Mouse (Mus musculus): ENCODE data around the gene Prss33. TPM values are rescaled to one million over a fixed set of nuclear protein-coding genes. Genes with fewer than 3 reads are reported as not detected.
A peak's percentile ranks its signal among the peaks of the same experiment; 100 is the strongest.

Prss33 gene
- total and polyA plus RNA-seq, 3 experiments = not detected

DNA sequence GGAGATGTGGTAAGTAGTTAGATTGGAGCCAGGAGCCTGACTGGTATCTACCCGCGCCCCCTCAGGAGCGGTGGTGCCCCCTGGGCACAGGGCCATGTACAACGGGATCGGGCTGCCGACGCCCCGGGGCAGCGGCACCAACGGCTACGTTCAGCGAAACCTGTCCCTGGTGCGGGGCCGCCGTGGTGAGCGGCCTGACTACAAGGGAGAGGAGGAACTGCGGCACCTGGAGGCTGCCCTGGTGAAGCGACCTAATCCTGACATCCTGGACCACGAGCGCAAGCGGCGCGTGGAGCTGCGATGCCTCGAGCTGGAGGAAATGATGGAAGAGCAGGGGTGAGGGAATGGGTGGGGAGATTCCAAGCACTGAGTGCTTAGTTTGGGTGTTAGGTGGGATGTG, 29.0 kb downstream of the Prss33 start:
- Histone ChIP-seq H3K27me3 (replicated peaks) (no peaks in the 10 kb centered on the region), H3K27ac (ENCODE audit: insufficient read depth, low read depth) (peak overlapping the region; percentile 6; the same call in 1 of the 2 replicates), H3K79me2 (replicated peaks; ENCODE audit: control insufficient read depth, extremely low read depth, insufficient read depth, poor library complexity, severe bottlenecking) (peaks cover 82% of the 10 kb centered on the region), H3K4me1 (ENCODE audit: control insufficient read depth in 1 of 2, insufficient read depth in 2 of 2) (peaks cover 0 to 15% of the 10 kb centered on the region in 2 experiments; a peak in 2 of 4 replicates), H3K36me3 (replicated peaks in 1 of 2; ENCODE audit: control insufficient read depth in 1 of 2, insufficient read depth in 1 of 2, low read length in 1 of 2) (peaks cover 36 to 55% of the 10 kb centered on the region in 2 experiments), H3K4me2 (ENCODE audit: insufficient read depth, low read depth, poor library complexity, severe bottlenecking) (peak overlapping the region; percentile 87), H3K9ac (ENCODE audit: insufficient read depth, low read depth) (peak overlapping the region; percentile 88), H3K9me3 (replicated peaks; ENCODE audit: low read length) (no peaks in the 10 kb centered on the region), H3K4me3 (replicated peaks in 1 of 3; ENCODE audit: low read depth in 2 of 3, low read length in 2 of 3, poor library complexity in 1 of 3) (peak overlapping the region; percentile 84 to 95 (median 85))
- TF ChIP-seq MAX (IDR thresholded peaks at IDR 0.05; ENCODE audit: low read length) (peak; percentile 40; the same call in 1 of the 2 replicates), EP300 (IDR thresholded peaks at IDR 0.05; ENCODE audit: low read length) (no peak), USF1 (IDR thresholded peaks at IDR 0.05; ENCODE audit: low read depth, low read length) (no peak), ZKSCAN1 (IDR thresholded peaks at IDR 0.05; ENCODE audit: borderline replicate concordance, low read depth, low read length) (no peak), CTCF (conservative IDR thresholded peaks at IDR 0.05 in 1 of 2, IDR thresholded peaks at IDR 0.05 in 1 of 2; ENCODE audit: low read depth in 2 of 2, low read length in 2 of 2) (peak in 1 of 2 experiments; percentile 66; a peak in 2 of 4 replicates), MEF2A (IDR thresholded peaks at IDR 0.05; ENCODE audit: borderline replicate concordance, low read depth, low read length) (no peak), ZC3H11A (IDR thresholded peaks at IDR 0.05; ENCODE audit: low read depth, low read length) (no peak), MXI1 (IDR thresholded peaks at IDR 0.05; ENCODE audit: low read depth, low read length) (peak; percentile 41; the same call in 1 of the 2 replicates), POLR2A (IDR thresholded peaks at IDR 0.05; ENCODE audit: low read depth, low read length) (0 out of 2 replicates have a peak, but pooled peaks have one; percentile 19), BHLHE40 (IDR thresholded peaks at IDR 0.05; ENCODE audit: low read depth, low read length) (no peak), UBTF (IDR thresholded peaks at IDR 0.05; ENCODE audit: low read depth, low read length) (peak; percentile 88), ELF1 (IDR thresholded peaks at IDR 0.05; ENCODE audit: low read depth, low read length) (no peak), RAD21 (IDR thresholded peaks at IDR 0.05; ENCODE audit: low read depth, low read length) (peak; percentile 29), MYC (IDR thresholded peaks at IDR 0.05; ENCODE audit: low read depth, low read length) (no peak), E2F4 (IDR thresholded peaks at IDR 0.05; ENCODE audit: insufficient replicate concordance, low read depth, low read length) (no peak), SMC3 (IDR thresholded peaks at IDR 0.05; ENCODE audit: low read depth, low read length) (peak; percentile 52), USF2 (conservative IDR thresholded peaks at IDR 0.05; ENCODE audit: low read depth, low read length) (no peak), TCF12 (IDR thresholded peaks at IDR 0.05; ENCODE audit: low read depth, low read length) (no peak), GABPA (IDR thresholded peaks at IDR 0.05; ENCODE audit: insufficient replicate concordance, low read depth, low read length) (no peak), SIN3A (IDR thresholded peaks at IDR 0.05; ENCODE audit: low read length) (peak; percentile 23; the same call in 1 of the 2 replicates), TBP (conservative IDR thresholded peaks at IDR 0.05; ENCODE audit: low read depth, low read length) (no peak)
- in situ Hi-C loops (cut with MboI; ENCODE audit: low pct_ligation_motif_present, low pct_unique_long_range_greater_than_20kb, low sequenced_read_pairs) (loop anchor here (5.0 kb wide), 1 partner anchor 35 kb away; the partner anchor contains the start of gene Flywch1), dilution Hi-C loops (cut with MboI; ENCODE audit: extremely low pct_ligation_motif_present, extremely low pct_unique_long_range_greater_than_20kb, low sequenced_read_pairs) (no loop called here)
- peak; percentile 49 for DNase-seq (ENCODE audit: extremely low read depth)
